Mouse (Mus musculus) testis, adult 2 months (tissue): Measurements from ENCODE around the gene Fam107a. TPM values are rescaled to one million over a fixed set of nuclear protein-coding genes. Genes with fewer than 3 reads are reported as not detected.

ENCODE experiments used
- H3K27ac ChIP-seq: fragments of 200-500 bp; 2 replicates; pipeline ENCODE4 v1.5.1; 2012; ENCODE audit warnings: low read depth, low read length; ENCODE audit not compliant: control insufficient read depth, insufficient read depth
- H3K27me3 ChIP-seq: fragments of 200-500 bp; 2 replicates; pipeline ENCODE4 v1.6.1; 2012; ENCODE audit warnings: mild to moderate bottlenecking, low read length, moderate library complexity; ENCODE audit not compliant: control insufficient read depth, insufficient read depth
- H3K36me3 ChIP-seq: fragments of 200-500 bp; 2 replicates; pipeline ENCODE4 v1.6.1; 2012; ENCODE audit warnings: mild to moderate bottlenecking, low read length; ENCODE audit not compliant: control insufficient read depth, insufficient read depth
- H3K4me1 ChIP-seq: fragments of 200-500 bp; 2 replicates; pipeline ENCODE4 v1.6.1; 2012; ENCODE audit warnings: low read length; ENCODE audit not compliant: control insufficient read depth, insufficient read depth
- H3K4me3 ChIP-seq: fragments of 200-500 bp; 2 replicates; pipeline ENCODE4 v1.5.1; 2012; ENCODE audit warnings: low read depth, mild to moderate bottlenecking, low read length, moderate library complexity, mixed read lengths; ENCODE audit not compliant: control insufficient read depth
- CTCF ChIP-seq: fragments of 200-500 bp; IDR thresholded peaks from 2 replicates; pipeline ENCODE4 v1.5.1; 2012; ENCODE audit warnings: low read depth, mild to moderate bottlenecking, inconsistent platforms, low read length, moderate library complexity; ENCODE audit not compliant: control insufficient read depth, insufficient read depth, insufficient replicate concordance
- POLR2A ChIP-seq: fragments of 200-500 bp; IDR thresholded peaks from 2 replicates; pipeline ENCODE4 v1.6.1; 2012; ENCODE audit warnings: low read depth, mild to moderate bottlenecking, inconsistent platforms, low read length, moderate library complexity; ENCODE audit not compliant: control insufficient read depth
- polyA plus RNA-seq: library from polyadenylated mRNA; depleted of rRNA; stranded (reverse); fragments of >200 nt; gene quantifications from 2 replicates; pipeline ENCODE4 v1.2.3, GENCODE M21; 2012

The Fam107a gene
- polyA plus RNA-seq, 1 experiment, result 2.4 TPM

GRCm38 (mm10) chr14:8330390-8330789 is 12.6 kb upstream of the Fam107a start:
- no peak overlapping the region for H3K4me3 ChIP-seq
- H3K27ac ChIP-seq, result no peak overlapping the region
- H3K27me3 ChIP-seq, result no peaks in the 10 kb centered on the region
- peaks cover 2% of the 10 kb centered on the region for H3K4me1 ChIP-seq
- no peak for TF ChIP-seq CTCF
- TF ChIP-seq POLR2A, result no peak
- no peaks in the 10 kb centered on the region for H3K36me3 ChIP-seq

GRCm38 (mm10) chr14:8329552-8329951 is 11.7 kb upstream of the Fam107a start:
- Histone ChIP-seq H3K36me3 (no peaks in the 10 kb centered on the region), H3K27me3 (no peaks in the 10 kb centered on the region), H3K4me3 (no peak overlapping the region), H3K4me1 (peaks cover 2% of the 10 kb centered on the region), H3K27ac (no peak overlapping the region)
- TF ChIP-seq POLR2A (no peak), CTCF (no peak)

- no peaks in the 10 kb centered on the region for H3K27me3 ChIP-seq
- H3K36me3 ChIP-seq, result no peaks in the 10 kb centered on the region
- no peaks in the 10 kb centered on the region; the same call in 1 of the 2 replicates for H3K4me1 ChIP-seq
- H3K27ac ChIP-seq, result no peak overlapping the region
- TF ChIP-seq CTCF (no peak), POLR2A (no peak)
- no peak overlapping the region for H3K4me3 ChIP-seq
These were observed 9.5 kb upstream of the Fam107a start for GRCm38 (mm10) chr14:8327371-8327770.

- TF ChIP-seq POLR2A (no peak), CTCF (no peak)
These were observed 9.1 kb upstream of the Fam107a start for GRCm38 (mm10) chr14:8326961-8327360.

GRCm38 (mm10) chr14:8325746-8326145 is 7.9 kb upstream of the Fam107a start:
- Histone ChIP-seq H3K4me1 (no peaks in the 10 kb centered on the region; the same call in 1 of the 2 replicates), H3K36me3 (no peaks in the 10 kb centered on the region), H3K4me3 (no peak overlapping the region), H3K27me3 (no peaks in the 10 kb centered on the region), H3K27ac (no peak overlapping the region)
- no peak for TF ChIP-seq CTCF

More at GRCm38 (mm10) chr14:8326961-8327360, 9.1 kb upstream of the Fam107a start:
- no peak overlapping the region for H3K4me3 ChIP-seq
- H3K4me1 ChIP-seq, result no peaks in the 10 kb centered on the region; the same call in 1 of the 2 replicates
- H3K36me3 ChIP-seq, result no peaks in the 10 kb centered on the region
- H3K27me3 ChIP-seq, result no peaks in the 10 kb centered on the region
- no peak overlapping the region for H3K27ac ChIP-seq

GRCm38 (mm10) chr14:8320528-8320927 is 2.7 kb upstream of the Fam107a start:
- peaks cover 13% of the 10 kb centered on the region for H3K4me1 ChIP-seq
- no peaks in the 10 kb centered on the region for H3K36me3 ChIP-seq
- no peak overlapping the region for H3K27ac ChIP-seq
- no peak overlapping the region for H3K4me3 ChIP-seq
- no peak for TF ChIP-seq CTCF
- TF ChIP-seq POLR2A, result no peak
- no peaks in the 10 kb centered on the region for H3K27me3 ChIP-seq

GRCm38 (mm10) chr14:8316366-8317193 is 1.2 kb downstream of the Fam107a start:
- TF ChIP-seq CTCF, result no peak
- TF ChIP-seq POLR2A, result no peak
- no peaks in the 10 kb centered on the region for H3K36me3 ChIP-seq
- no peaks in the 10 kb centered on the region for H3K27me3 ChIP-seq
- H3K4me3 ChIP-seq, result no peak overlapping the region
- H3K27ac ChIP-seq, result no peak overlapping the region
- H3K4me1 ChIP-seq, result peaks cover 13% of the 10 kb centered on the region

GRCm38 (mm10) chr14:8315169-8315568 is 2.7 kb downstream of the Fam107a start:
- H3K27me3 ChIP-seq, result no peaks in the 10 kb centered on the region
- no peaks in the 10 kb centered on the region for H3K36me3 ChIP-seq

More at GRCm38 (mm10) chr14:8315169-8315568, 2.7 kb downstream of the Fam107a start:
- peaks cover 13% of the 10 kb centered on the region for H3K4me1 ChIP-seq
- H3K4me3 ChIP-seq, result no peak overlapping the region
- no peak overlapping the region for H3K27ac ChIP-seq
- TF ChIP-seq POLR2A (no peak), CTCF (no peak)
